Mouse (Mus musculus) lung, adult 2 months (tissue): ENCODE measurements at regions not wholly inside any gene's neighbourhood (a gene's known extent, or its start where the extent isn't known, plus 50 kb on each side); places are given as distances from the start of the nearest gene placed in this dataset.

Source experiments
- DNase-seq: peaks from one replicate; pipeline ENCODE4 v3.0.0; 2022
- H3K4me1 ChIP-seq: fragments of 200-500 bp; 2 replicates; pipeline ENCODE4 v1.6.1; 2011; ENCODE audit warnings: low read length; ENCODE audit not compliant: control insufficient read depth, insufficient read depth
- H3K4me3 ChIP-seq: fragments of 200-500 bp; replicated peaks from 2 replicates; pipeline ENCODE3; 2011; ENCODE audit warnings: low read depth, mild to moderate bottlenecking, control low read depth, low read length; ENCODE audit errors: extremely low read depth
- CTCF ChIP-seq: fragments of 200-500 bp; IDR thresholded peaks from 2 replicates; pipeline ENCODE4 v1.5.1; 2011; ENCODE audit warnings: mild to moderate bottlenecking, low read length, control low read depth; ENCODE audit not compliant: insufficient read depth
- POLR2A ChIP-seq: fragments of 200-500 bp; IDR thresholded peaks from 2 replicates; pipeline ENCODE4 v1.6.1; 2011; ENCODE audit warnings: low read depth, mild to moderate bottlenecking, control low read depth, low read length, borderline replicate concordance; ENCODE audit errors: extremely low read depth
- WGBS: fragments of 180-500 bp; shearing (Covaris S2); methylation state at CpG from one replicate; pipeline ENCODE4 v1.1.7; 2018; 5-methylcytosine and 5-hydroxymethylcytosine counted together

- DNase-seq: no peak
- TF ChIP-seq POLR2A: no peak
- no peak for TF ChIP-seq CTCF
- no peak overlapping the region for H3K4me3 ChIP-seq
- no peaks in the 10 kb centered on the region for H3K4me1 ChIP-seq
These were observed 58.7 kb upstream of the Slc35f3 start for GRCm38 (mm10) chr8:126239684-126240083.

GRCm38 (mm10) chr8:126244321-126244720, 54.0 kb upstream of the Slc35f3 start:
- WGBS: 24% methylated on average over 4 of the region's 4 CpGs
- Histone ChIP-seq H3K4me1 (no peaks in the 10 kb centered on the region), H3K4me3 (no peak overlapping the region)
- TF ChIP-seq POLR2A (no peak), CTCF (no peak)
- no peak for DNase-seq
